Mouse (Mus musculus): Measurements from ENCODE around the gene Hif3a.

The Hif3a gene

GRCm38 (mm10) chr7:17056601-17057523 lies 5.4 kb downstream of the Hif3a start:
- DNase-seq (ENCODE audit: low spot score) = no peak

GRCm38 (mm10) chr7:17056081-17056581 lies 6.1 kb downstream of the Hif3a start:
- DNase-seq (ENCODE audit: low spot score) = peak; percentile 90

- DNase-seq (ENCODE audit: low spot score) = no peak
Observed at GRCm38 (mm10) chr7:17055287-17055946, 6.8 kb downstream of the Hif3a start.

GRCm38 (mm10) chr7:17054325-17054989 lies 7.8 kb downstream of the Hif3a start:
- no peak for DNase-seq (ENCODE audit: low spot score)

GRCm38 (mm10) chr7:17050933-17051594 lies 11.2 kb downstream of the Hif3a start:
- DNase-seq (ENCODE audit: low spot score) = peak; percentile 67

GRCm38 (mm10) chr7:17050491-17050890 lies 11.7 kb downstream of the Hif3a start:
- DNase-seq (ENCODE audit: low spot score) = no peak

GRCm38 (mm10) chr7:17048431-17049190 lies 13.6 kb downstream of the Hif3a start:
- no peak for DNase-seq (ENCODE audit: low spot score)

- DNase-seq (ENCODE audit: low spot score) = no peak
Observed at GRCm38 (mm10) chr7:17047041-17047682, 15.1 kb downstream of the Hif3a start.

GRCm38 (mm10) chr7:17045743-17046142 lies 16.5 kb downstream of the Hif3a start:
- DNase-seq (ENCODE audit: low spot score) = no peak

- no peak for DNase-seq (ENCODE audit: low spot score)
Observed at GRCm38 (mm10) chr7:17039373-17039772, 22.9 kb downstream of the Hif3a start.

- DNase-seq (ENCODE audit: low spot score) = no peak
Observed at GRCm38 (mm10) chr7:17038018-17038695, 24.1 kb downstream of the Hif3a start.

GRCm38 (mm10) chr7:17030239-17030638 lies 32.0 kb downstream of the Hif3a start:
- DNase-seq (ENCODE audit: low spot score) = no peak

- DNase-seq (ENCODE audit: low spot score) = no peak
Observed at GRCm38 (mm10) chr7:17028923-17029322, 33.3 kb downstream of the Hif3a start.

GRCm38 (mm10) chr7:17027588-17028343 lies 34.5 kb downstream of the Hif3a start, which contains the start of gene Ppp5c:
Ppp5c (minus strand) TSS chr7:17027924.
- DNase-seq (ENCODE audit: low spot score) = peak; percentile 95

GRCm38 (mm10) chr7:17026710-17027587 lies 35.3 kb downstream of the Hif3a start:
- no peak for DNase-seq (ENCODE audit: low spot score)

GRCm38 (mm10) chr7:17025896-17026622 lies 36.2 kb downstream of the Hif3a start:
- no peak for DNase-seq (ENCODE audit: low spot score)

- DNase-seq (ENCODE audit: low spot score) = no peak
Observed at GRCm38 (mm10) chr7:17025505-17025894, 36.7 kb downstream of the Hif3a start.

Data from testis, postnatal 14 days (tissue).